ENCODE assay signal across 1 mouse cellular context in genomic region chr11:100886188-100886740, GRCm38 (mm10).
TF ChIP-seq lines count a peak whose summit lies in the region.

No protein-coding gene starts in this region.

TF ChIP-seq in MEL, 35 proteins besides CTCF, POLR2A, EP300 and RAD21 (continued from another document):
- TF ChIP-seq HCFC1 (IDR thresholded peaks at IDR 0.05; ENCODE audit: low read depth, low read length) (no peak), MAX (IDR thresholded peaks at IDR 0.05; ENCODE audit: low read length) (no peak; the same call in 1 of the 2 replicates), NELFE (IDR thresholded peaks at IDR 0.05; ENCODE audit: low read depth, low read length) (0 out of 2 replicates have a peak, but pooled peaks have one; percentile 7), GATA1 (IDR thresholded peaks at IDR 0.05; ENCODE audit: low read depth, low read length) (peak; percentile 14; the same call in 1 of the 2 replicates), ELF1 (IDR thresholded peaks at IDR 0.05; ENCODE audit: low read depth, low read length) (no peak)
TF ChIP-seq in MEL: peak in this region for 11.
